Mouse (Mus musculus) lung, adult 18-20 months (tissue): Measurements from ENCODE around the gene Med22.
"Not testable (repeated sequence)": the region's sequence is repeated elsewhere in the genome, so short reads cannot be mapped to it uniquely, and the experiment has no call there.

Experiments
- DNase-seq, 2 experiments: peaks; one replicate each; pipeline ENCODE4 v3.0.0; 2022; ENCODE audit warnings: mixed read lengths in 2 of 2

Med22 gene

DNA sequence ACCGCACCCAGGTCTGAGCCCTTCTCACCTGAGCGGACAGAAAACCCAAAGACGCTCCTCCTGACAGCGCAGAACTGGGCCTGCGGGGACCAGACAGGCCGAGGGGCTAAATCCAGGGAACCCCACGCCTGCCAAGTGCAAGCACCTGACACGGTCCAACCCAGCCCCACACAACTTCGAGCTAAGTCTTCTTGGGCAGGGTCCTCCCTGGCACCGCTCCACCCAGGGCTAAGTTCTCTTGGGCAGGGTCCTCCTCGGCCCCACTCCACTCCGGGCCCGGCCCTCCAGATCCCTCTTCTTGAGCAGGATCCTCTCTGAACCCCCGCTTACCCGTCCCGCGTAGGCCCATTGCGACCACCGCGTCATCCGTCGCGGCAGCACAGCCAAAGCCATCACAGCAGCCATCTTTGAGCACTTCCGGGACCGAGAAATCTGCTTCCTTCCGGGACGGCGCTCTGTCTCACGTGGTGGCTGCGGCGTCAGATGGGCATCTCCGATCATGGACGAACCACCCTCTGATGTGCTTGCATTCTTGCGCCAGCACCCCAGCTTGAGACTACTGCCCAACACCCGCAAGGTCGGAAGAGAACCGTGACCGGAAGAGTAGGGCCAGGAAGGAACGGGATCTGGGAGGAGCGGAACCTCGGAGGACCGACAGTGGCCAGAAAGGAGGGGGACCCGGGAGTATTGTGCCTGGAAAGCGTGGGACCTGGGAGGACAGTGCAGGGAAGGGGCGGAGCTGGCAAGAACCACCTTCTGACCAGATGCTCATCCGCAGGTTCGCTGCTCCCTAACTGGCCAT, 5.7 kb upstream of the Med22 start, which contains the start of the genes Surf2 and Surf1:
TSS of gene Surf2 (plus strand) at position 441 of the 802 bp plus-strand sequence.
TSS of gene Surf1 (minus strand) at position 604 of the 802 bp plus-strand sequence.
- peak; percentile 82 to 83 for DNase-seq

GRCm38 (mm10) chr2:26914148-26914941, 3.9 kb upstream of the Med22 start:
- no peak for DNase-seq

GRCm38 (mm10) chr2:26913416-26914147, 3.1 kb upstream of the Med22 start:
- DNase-seq: no peak

- no peak for DNase-seq
Observed at GRCm38 (mm10) chr2:26912253-26912770, 1.8 kb upstream of the Med22 start.

- peak in 1 of 2 experiments; percentile 41 for DNase-seq
Observed at GRCm38 (mm10) chr2:26910994-26911765, 703 bp upstream of the Med22 start.

DNA sequence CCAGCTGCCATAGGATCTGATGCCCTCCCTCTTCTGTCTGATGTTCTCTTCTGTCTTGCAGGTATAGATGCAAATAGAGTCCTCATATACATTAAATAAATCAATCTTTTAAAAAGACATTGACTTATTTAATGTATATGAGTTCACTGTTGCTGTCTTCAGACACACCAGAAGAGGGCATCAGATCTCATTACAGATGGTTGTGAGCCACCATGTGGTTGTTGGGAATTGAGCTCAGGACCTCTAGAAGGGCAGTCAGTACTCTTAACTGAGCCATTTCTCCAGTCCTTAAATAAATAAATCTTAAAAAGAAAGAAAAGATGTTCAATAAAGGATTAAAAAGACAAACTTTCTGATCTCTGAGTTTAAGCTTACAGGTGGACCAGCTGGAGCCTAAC, 1.1 kb downstream of the Med22 start:
- no peak for DNase-seq

- DNase-seq: no peak
Observed at GRCm38 (mm10) chr2:26908710-26909386, 1.6 kb downstream of the Med22 start.

- DNase-seq: peak in 1 of 2 experiments; percentile 59
Observed at GRCm38 (mm10) chr2:26907109-26907508, 3.4 kb downstream of the Med22 start.

GRCm38 (mm10) chr2:26906431-26906830, 4.0 kb downstream of the Med22 start:
- DNase-seq: no peak

DNA sequence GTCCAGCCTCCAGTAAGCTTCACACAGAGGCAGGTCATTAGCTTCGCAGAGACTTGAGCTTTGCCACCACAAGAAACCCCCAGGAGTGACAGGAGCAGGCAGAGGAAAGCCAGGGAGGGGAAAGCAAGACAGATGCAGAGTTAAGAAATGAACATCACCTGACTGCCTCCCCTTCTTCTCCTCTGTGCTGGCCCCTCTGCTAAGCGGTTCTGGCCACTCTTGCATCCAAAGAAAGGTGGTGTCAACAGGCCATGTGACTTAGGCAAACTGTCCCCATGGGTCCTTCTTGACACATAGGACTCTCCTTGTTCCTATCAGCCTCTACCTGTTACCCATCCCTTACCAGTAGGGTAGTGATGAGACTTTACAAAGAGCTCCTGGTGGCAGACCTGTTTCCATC, 4.5 kb downstream of the Med22 start:
- no peak for DNase-seq

- no peak for DNase-seq
Observed at GRCm38 (mm10) chr2:26903311-26903710, 7.2 kb downstream of the Med22 start.

DNA sequence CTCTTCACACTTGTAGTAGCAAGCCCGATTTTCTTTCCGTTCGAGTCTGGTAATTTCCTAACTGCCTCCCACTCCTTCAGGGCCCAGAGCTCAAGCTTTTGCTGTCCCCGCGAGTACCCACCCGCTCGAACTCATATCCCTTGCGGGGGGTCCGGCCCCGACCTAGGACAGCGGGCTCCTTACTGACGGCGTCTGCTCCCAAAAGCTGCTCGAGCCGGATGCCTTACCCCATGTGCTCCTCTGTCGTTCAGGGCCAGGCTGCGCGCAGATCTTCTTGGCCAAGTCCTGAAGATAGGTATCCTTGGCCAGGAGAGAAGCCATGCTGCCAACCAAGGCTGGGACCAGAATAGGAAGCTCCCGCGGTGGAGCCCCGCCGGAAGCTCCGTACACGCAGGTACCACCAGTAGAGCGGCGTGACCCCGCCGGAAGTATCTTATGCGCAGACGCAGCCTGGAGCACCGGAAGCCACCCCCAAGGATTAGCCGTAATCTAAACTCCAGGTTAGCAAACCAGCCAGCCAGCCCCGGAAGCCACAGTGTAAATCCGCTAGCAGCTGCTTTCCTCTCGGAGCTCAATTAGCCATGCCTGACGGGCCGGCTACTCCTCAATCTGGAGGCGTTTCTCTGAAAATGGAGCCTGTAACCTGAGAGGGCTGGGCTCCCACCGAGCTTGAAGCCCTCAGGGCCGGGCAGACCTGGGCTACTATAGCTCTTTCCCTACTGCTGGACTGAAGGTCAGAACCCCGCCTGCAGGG, 7.8 kb downstream of the Med22 start, which contains the start of gene Surf6:
TSS of gene Surf6 (minus strand) at position 413 of the 754 bp plus-strand sequence.
- DNase-seq: peak; percentile 96 to 97

DNA sequence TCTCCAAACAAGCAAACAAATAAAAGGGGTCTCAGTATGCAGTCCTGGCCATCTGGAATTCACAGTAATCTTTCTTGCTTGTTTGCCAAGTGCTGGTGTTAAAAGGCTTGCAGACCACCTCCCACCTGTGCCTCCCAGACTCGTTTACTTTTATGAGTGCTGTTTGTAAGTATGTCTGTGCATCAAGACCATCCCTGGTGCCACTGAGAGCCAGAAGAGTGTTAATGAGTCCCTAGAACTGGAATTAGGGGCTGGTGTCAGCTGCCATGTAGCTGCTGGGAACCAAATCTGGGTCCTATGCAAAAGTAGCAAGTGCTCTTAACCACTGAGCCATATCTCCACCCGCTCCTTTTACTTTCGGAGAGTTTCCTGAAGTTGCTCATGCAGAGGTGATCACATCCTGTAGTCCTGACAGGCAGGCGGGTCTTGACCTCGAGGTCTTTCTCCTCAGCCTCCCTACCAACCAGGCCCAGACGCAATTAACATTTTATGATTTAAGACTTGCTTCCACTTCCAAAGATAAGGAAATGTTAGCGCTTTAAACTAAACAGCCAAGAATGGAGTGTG, 8.6 kb downstream of the Med22 start:
- no peak for DNase-seq

DNA sequence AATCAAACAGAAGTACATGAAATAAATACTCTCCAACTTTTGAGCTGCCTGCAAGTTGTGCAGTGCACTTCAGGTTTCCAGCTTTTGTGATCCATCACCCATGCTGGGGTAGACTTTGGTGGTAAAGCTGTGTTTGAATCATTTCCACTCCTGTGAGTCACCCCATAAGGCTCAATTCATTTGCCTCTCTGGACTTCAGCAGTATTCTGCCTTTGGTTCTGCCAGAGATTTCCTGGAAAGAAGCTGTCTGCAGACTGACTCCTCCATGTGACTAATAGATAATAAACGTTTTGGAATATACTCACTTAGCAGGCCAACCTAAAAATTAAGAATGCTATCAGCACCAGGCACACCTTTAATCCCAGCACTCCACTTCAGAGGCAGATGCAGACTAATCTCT, 9.7 kb downstream of the Med22 start:
- DNase-seq: no peak

GRCm38 (mm10) chr2:26895898-26896297, 14.6 kb downstream of the Med22 start:
- no peak for DNase-seq

DNA sequence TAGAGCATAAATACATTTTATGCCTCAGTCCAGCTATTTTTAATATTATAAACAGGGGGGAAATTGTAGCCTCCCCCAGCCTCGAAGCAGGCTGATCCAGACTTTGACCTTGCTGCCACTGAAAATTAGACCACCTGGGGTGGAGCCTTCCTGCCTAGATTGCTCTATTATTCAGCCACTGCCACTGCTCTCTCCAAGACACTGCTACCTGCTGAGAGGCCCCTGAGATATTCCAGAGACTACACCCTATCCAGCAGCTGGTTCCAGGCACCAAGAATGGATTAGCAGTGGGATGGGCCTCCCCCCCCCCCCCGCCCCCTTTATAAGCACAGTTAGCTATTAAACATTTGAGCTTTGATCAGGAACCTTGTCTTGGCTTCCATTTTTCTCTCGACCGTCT, 24.3 kb downstream of the Med22 start:
- not testable (repeated sequence) for DNase-seq

GRCm38 (mm10) chr2:26885541-26885940, 24.9 kb downstream of the Med22 start:
- DNase-seq: not testable (repeated sequence)

GRCm38 (mm10) chr2:26878571-26878970, 31.9 kb downstream of the Med22 start:
- DNase-seq: no peak

GRCm38 (mm10) chr2:26870666-26871065, 39.8 kb downstream of the Med22 start:
- no peak for DNase-seq

DNA sequence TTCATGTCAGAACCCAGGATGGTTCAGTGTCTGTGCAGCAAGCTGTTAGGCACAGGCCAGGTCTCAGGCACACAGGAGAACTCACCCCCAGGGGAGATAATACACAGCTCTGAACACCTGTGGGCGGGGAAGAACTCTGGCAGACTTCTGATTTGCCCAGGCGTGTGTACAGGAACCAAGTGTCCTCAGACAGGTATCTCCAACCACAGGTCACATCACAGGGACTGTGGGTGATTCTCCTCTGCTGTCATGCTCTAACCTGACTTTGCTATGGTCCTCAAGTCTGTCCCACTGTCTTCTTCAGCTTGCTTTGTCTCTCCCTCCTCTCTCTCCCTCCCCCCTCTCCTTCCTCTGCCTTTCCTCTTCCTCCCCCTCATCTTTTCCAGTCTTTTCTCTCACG, 45.6 kb downstream of the Med22 start, which contains the start of gene Abo:
TSS of gene Abo (minus strand) at position 101 of the 400 bp plus-strand sequence.
- DNase-seq: no peak
